Mouse (Mus musculus) stomach, postnatal 0 days (tissue): ENCODE data around the gene Cmtm7. TPM values are rescaled to one million over a fixed set of nuclear protein-coding genes. Genes with fewer than 3 reads are reported as not detected.

Experiments used
- ATAC-seq: fragments of 200-750 bp; cut with Nextera tagmentation; 2 replicates; pipeline ENCODE4 v1.8.0; 2017; ENCODE audit not compliant: low FRiP score, low TSS enrichment
- DNase-seq: peaks from one replicate; pipeline ENCODE4 v3.0.0-alpha.2; 2016; ENCODE audit warnings: low spot score
- H3K27ac ChIP-seq: fragments of 300-500 bp; sonication (generic); replicated peaks from 2 replicates; pipeline ENCODE4 v1.5.1; 2014; ENCODE audit warnings: mild to moderate bottlenecking, control low read depth
- H3K27me3 ChIP-seq: fragments of 300-500 bp; sonication (generic); 2 replicates; pipeline ENCODE4 v1.6.1; 2014; ENCODE audit warnings: low read length; ENCODE audit not compliant: control insufficient read depth, insufficient read depth
- H3K36me3 ChIP-seq: fragments of 300-500 bp; sonication (generic); 2 replicates; pipeline ENCODE4 v1.6.1; 2014; ENCODE audit warnings: low read length, mixed read lengths; ENCODE audit not compliant: control insufficient read depth, insufficient read depth
- H3K4me1 ChIP-seq: fragments of 300-500 bp; sonication (generic); replicated peaks from 2 replicates; pipeline ENCODE4 v1.6.1; 2014; ENCODE audit warnings: antibody characterized with exemption; ENCODE audit not compliant: control insufficient read depth, insufficient read depth
- H3K4me2 ChIP-seq: fragments of 300-500 bp; sonication (generic); replicated peaks from 2 replicates; pipeline ENCODE4 v1.6.1; 2014; ENCODE audit warnings: low read depth, mild to moderate bottlenecking, control low read depth, moderate library complexity
- H3K4me3 ChIP-seq: fragments of 300-500 bp; sonication (generic); 2 replicates; pipeline ENCODE4 v1.5.1; 2014; ENCODE audit warnings: low read depth, low read length, control low read depth
- H3K9ac ChIP-seq: fragments of 300-500 bp; sonication (generic); 2 replicates; pipeline ENCODE4 v1.6.1; 2014; ENCODE audit warnings: mild to moderate bottlenecking, low read length, control low read depth, mixed read lengths
- H3K9me3 ChIP-seq: fragments of 300-500 bp; sonication (generic); 2 replicates; pipeline ENCODE4 v1.6.1; 2016; ENCODE audit warnings: low read length; ENCODE audit not compliant: control insufficient read depth
- CTCF ChIP-seq: IDR thresholded peaks from 2 replicates; pipeline ENCODE4 v1.5.1; 2016; ENCODE audit warnings: antibody characterized with exemption, low read depth, mild to moderate bottlenecking, moderate library complexity
- EP300 ChIP-seq: optimal IDR thresholded peaks from 2 replicates; pipeline ENCODE3; 2016; ENCODE audit warnings: antibody characterized with exemption
- WGBS: fragments of 180-500 bp; shearing (Covaris S2); extraction: QIAGEN DNeasy Blood & Tissue Kit; methylation state at CpG from one replicate; pipeline ENCODE4 v1.1.7; 2014; 5-methylcytosine and 5-hydroxymethylcytosine counted together
- polyA plus RNA-seq: library from polyadenylated mRNA; unstranded; fragments of >200 nt; fragmentation: Nextera tagmentation; extraction: Ambion mirVana; gene quantifications from 2 replicates; pipeline ENCODE4 v1.2.1, GENCODE M21; 2015

Gene Cmtm7
- 83.2 and 84.9 TPM in 2 replicates for polyA plus RNA-seq

GRCm38 (mm10) chr9:114781526-114782212, at the start of gene Cmtm7:
TSS of gene Cmtm7 (minus strand) at chr9:114781856.
- Histone ChIP-seq H3K4me3 (peak within 1 kb of the TSS; percentile 62), H3K9ac (peak within 1 kb of the TSS; percentile 83)
- WGBS: 1% methylated on average over 46 of the region's 54 CpGs

GRCm38 (mm10) chr9:114830351-114830750, 48.7 kb upstream of the Cmtm7 start:
- ATAC-seq (no peak), DNase-seq (no peak)
- no peaks in the 10 kb centered on the region for H3K9me3 ChIP-seq
- no peaks in the 10 kb centered on the region for H3K36me3 ChIP-seq
- no peak overlapping the region for H3K27ac ChIP-seq
- no peak overlapping the region for H3K9ac ChIP-seq
- no peaks in the 10 kb centered on the region for H3K4me1 ChIP-seq
- no peak overlapping the region for H3K4me2 ChIP-seq
- WGBS: 36% methylated on average over 7 of the region's 7 CpGs
- H3K4me3 ChIP-seq: no peak overlapping the region
- TF ChIP-seq EP300: no peak
- TF ChIP-seq CTCF: no peak
- H3K27me3 ChIP-seq: no peaks in the 10 kb centered on the region

More at GRCm38 (mm10) chr9:114781526-114782212, at the start of gene Cmtm7:
- peak within 1 kb of the TSS; percentile 90 for H3K27ac ChIP-seq
- no peaks in the 10 kb centered on the region for H3K9me3 ChIP-seq
- ATAC-seq (peak; percentile 88), DNase-seq (peak; percentile 87)
- no peaks in the 10 kb centered on the region for H3K27me3 ChIP-seq
- H3K4me2 ChIP-seq: peak within 1 kb of the TSS; percentile 93
- TF ChIP-seq CTCF (no peak), EP300 (no peak)
- no peaks in the 10 kb centered on the region; the same call in 1 of the 2 replicates for H3K4me1 ChIP-seq
- no peaks in the 10 kb centered on the region for H3K36me3 ChIP-seq

GRCm38 (mm10) chr9:114829669-114830068, 48.0 kb upstream of the Cmtm7 start:
- WGBS: 84% methylated on average over 8 of the region's 8 CpGs

GRCm38 (mm10) chr9:114828377-114828776, 46.7 kb upstream of the Cmtm7 start:
- Histone ChIP-seq H3K27ac (no peak overlapping the region), H3K4me1 (no peaks in the 10 kb centered on the region), H3K4me2 (no peak overlapping the region), H3K9ac (no peak overlapping the region), H3K4me3 (no peak overlapping the region), H3K36me3 (no peaks in the 10 kb centered on the region), H3K9me3 (no peaks in the 10 kb centered on the region), H3K27me3 (no peaks in the 10 kb centered on the region)
- 96% methylated on average over 6 of the region's 6 CpGs for WGBS
- ATAC-seq: no peak
- no peak for DNase-seq
- TF ChIP-seq EP300 (no peak), CTCF (peak; percentile 55)

More at GRCm38 (mm10) chr9:114829669-114830068, 48.0 kb upstream of the Cmtm7 start:
- DNase-seq (no peak), ATAC-seq (no peak)
- Histone ChIP-seq H3K36me3 (no peaks in the 10 kb centered on the region), H3K4me3 (no peak overlapping the region), H3K27me3 (no peaks in the 10 kb centered on the region), H3K4me2 (no peak overlapping the region), H3K4me1 (no peaks in the 10 kb centered on the region), H3K27ac (no peak overlapping the region), H3K9me3 (no peaks in the 10 kb centered on the region), H3K9ac (no peak overlapping the region)
- no peak for TF ChIP-seq CTCF
- TF ChIP-seq EP300: no peak

- Histone ChIP-seq H3K27ac (no peak overlapping the region), H3K9ac (no peak overlapping the region), H3K4me2 (no peak overlapping the region), H3K27me3 (no peaks in the 10 kb centered on the region), H3K9me3 (no peaks in the 10 kb centered on the region), H3K36me3 (no peaks in the 10 kb centered on the region), H3K4me3 (no peak overlapping the region), H3K4me1 (no peaks in the 10 kb centered on the region)
- ATAC-seq (no peak), DNase-seq (no peak)
- TF ChIP-seq CTCF: no peak
- no peak for TF ChIP-seq EP300
- WGBS: 42% methylated on average over 1 of the region's 1 CpGs
Observed at GRCm38 (mm10) chr9:114827242-114827852, 45.7 kb upstream of the Cmtm7 start.

GRCm38 (mm10) chr9:114824166-114824565, 42.5 kb upstream of the Cmtm7 start:
- Histone ChIP-seq H3K9me3 (no peaks in the 10 kb centered on the region), H3K27me3 (no peaks in the 10 kb centered on the region), H3K4me1 (no peaks in the 10 kb centered on the region), H3K4me3 (no peak overlapping the region), H3K4me2 (no peak overlapping the region), H3K36me3 (no peaks in the 10 kb centered on the region), H3K27ac (no peak overlapping the region), H3K9ac (no peak overlapping the region)
- ATAC-seq (no peak), DNase-seq (no peak)
- 84% methylated on average over 7 of the region's 7 CpGs for WGBS
- TF ChIP-seq EP300: no peak
